ENCODE assay signal across 8 mouse cellular contexts in the genomic region with DNA sequence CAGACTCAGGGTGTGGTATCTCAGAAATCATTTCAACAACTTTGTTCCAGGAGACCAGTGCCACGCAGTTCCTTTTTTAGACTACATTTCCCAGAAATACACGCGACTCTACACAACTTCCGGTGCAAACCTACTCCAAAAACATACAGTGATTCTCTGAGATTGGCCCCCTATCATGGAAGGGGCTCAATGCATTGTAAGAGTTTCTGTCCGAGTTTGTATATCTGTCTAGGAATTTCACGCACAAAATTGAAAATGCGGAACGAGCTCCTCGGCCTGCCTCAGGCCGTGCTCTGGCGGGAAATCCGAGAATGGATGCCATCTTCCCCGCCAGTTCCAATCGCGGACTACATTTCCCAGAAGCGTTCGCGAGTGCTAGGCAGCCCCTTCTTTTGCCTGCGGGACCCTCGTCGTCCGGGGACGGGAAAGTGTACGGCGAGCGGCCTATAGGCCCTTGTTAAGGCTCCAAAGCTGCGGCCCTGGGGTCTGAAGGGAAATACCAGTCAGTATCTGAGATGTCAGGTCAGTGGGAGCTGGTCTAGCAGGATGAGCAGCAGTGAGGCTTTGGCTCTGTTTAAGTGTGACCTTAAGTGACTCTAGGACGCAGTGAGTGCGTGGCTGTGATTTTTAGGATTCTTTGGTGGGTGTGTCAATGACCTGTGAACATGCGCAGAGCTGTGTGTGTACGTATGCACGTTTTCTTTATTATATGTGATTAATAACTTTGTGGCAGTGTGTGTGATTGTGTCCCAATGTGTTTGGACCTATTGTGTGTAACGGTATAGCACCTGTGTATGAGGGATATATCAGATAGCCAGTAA. TPM values are rescaled to one million over a fixed set of nuclear protein-coding genes. Genes with fewer than 3 reads are reported as not detected.
DNase-seq lines count a peak whose midpoint lies in the region; ATAC-seq lines count a peak whose summit lies in the region.

A gene (plus strand): TSS at position 94 of the 821 bp plus-strand sequence.

- peak; percentile 55 to 76 for DNase-seq in CD8-positive naive resting alpha-beta T cell, adult 2 months (ENCODE audit: low read depth in 2 of 2, low spot score in 2 of 2)
- peak; percentile 21 for DNase-seq in c-Kit-negative CD71-positive TER-119-positive erythroid progenitor cells, embryonic 14.5 days (ENCODE audit: low read depth, low spot score)
- DNase-seq in fibroblast of lung, adult 2 months (ENCODE audit: low read depth), result peak; percentile 76
- peak; percentile 90 for DNase-seq in kidney, postnatal 14 days
- peak; percentile 62 for DNase-seq in liver, embryonic 13.5 days
- DNase-seq in neural tube, embryonic 10.5 days (ENCODE audit: extremely low spot score, low spot score), result peak; percentile 93

- ATAC-seq in heart, embryonic 14.5 days (ENCODE audit: insufficient number of reproducible peaks, insufficient read depth, low FRiP score, low read depth), result peak; percentile 77
- ATAC-seq in liver, embryonic 13.5 days (ENCODE audit: low read depth), result peak; percentile 60
- ATAC-seq in stomach, embryonic 16.5 days (ENCODE audit: insufficient read depth, low FRiP score), result peak; percentile 79

- H3K27me3 ChIP-seq in heart, embryonic 14.5 days (ENCODE audit: control insufficient read depth, insufficient read depth, low read length), result no peaks in the 10 kb centered on the region
- no peaks in the 10 kb centered on the region for H3K27me3 ChIP-seq in liver, embryonic 13.5 days
- H3K27me3 ChIP-seq in stomach, embryonic 16.5 days (ENCODE audit: control insufficient read depth, insufficient read depth, low read length), result no peaks in the 10 kb centered on the region

- H3K4me1 ChIP-seq in heart, embryonic 14.5 days (ENCODE audit: control insufficient read depth in 2 of 2, insufficient read depth in 2 of 2, low read length in 2 of 2), result peaks cover 0 to 15% of the 10 kb centered on the region in 2 experiments; a peak in 3 of 4 replicates
- H3K4me1 ChIP-seq in liver, embryonic 13.5 days (replicated peaks), result peaks cover 17% of the 10 kb centered on the region
- no peaks in the 10 kb centered on the region for H3K4me1 ChIP-seq in stomach, embryonic 16.5 days (ENCODE audit: control insufficient read depth, insufficient read depth, low read length)

- H3K4me2 ChIP-seq in heart, embryonic 14.5 days (ENCODE audit: low read length), result peak within 1 kb of the TSS; percentile 77
- peak within 1 kb of the TSS; percentile 75 for H3K4me2 ChIP-seq in liver, embryonic 13.5 days
- peak within 1 kb of the TSS; percentile 50 for H3K4me2 ChIP-seq in stomach, embryonic 16.5 days (ENCODE audit: low read depth, low read length)

- no peaks in the 10 kb centered on the region for H3K9me3 ChIP-seq in heart, embryonic 14.5 days (ENCODE audit: control insufficient read depth, low read length)
- H3K9me3 ChIP-seq in liver, embryonic 13.5 days (replicated peaks), result no peaks in the 10 kb centered on the region
- H3K9me3 ChIP-seq in stomach, embryonic 16.5 days (replicated peaks; ENCODE audit: control insufficient read depth, low read length), result no peaks in the 10 kb centered on the region

- H3K27ac ChIP-seq in heart, embryonic 14.5 days (replicated peaks in 1 of 2; ENCODE audit: control insufficient read depth in 1 of 2, insufficient read depth in 1 of 2, low read depth in 2 of 2, low read length in 2 of 2), result peak within 1 kb of the TSS; percentile 81 to 97
- H3K27ac ChIP-seq in liver, embryonic 13.5 days, result no peak within 1 kb of the TSS; the same call in 1 of the 2 replicates
- H3K27ac ChIP-seq in stomach, embryonic 16.5 days (ENCODE audit: low read length), result peak within 1 kb of the TSS; percentile 94

- WGBS in heart, embryonic 14.5 days, result under 1% methylated on average over 33 of the region's 33 CpGs
- WGBS in liver, embryonic 13.5 days (ENCODE audit: insufficient replicate concordance), result 2% methylated on average over 33 of the region's 33 CpGs
- WGBS in stomach, embryonic 16.5 days, result under 1% methylated on average over 33 of the region's 33 CpGs

- H3K36me3 ChIP-seq in heart, embryonic 14.5 days (ENCODE audit: control insufficient read depth, insufficient read depth, low read length), result peaks cover 27% of the 10 kb centered on the region
- H3K36me3 ChIP-seq in liver, embryonic 13.5 days, result peaks cover 14% of the 10 kb centered on the region
- no peaks in the 10 kb centered on the region for H3K36me3 ChIP-seq in stomach, embryonic 16.5 days (ENCODE audit: control insufficient read depth, insufficient read depth, low read length)

- H3K4me3 ChIP-seq in heart, embryonic 14.5 days (ENCODE audit: control insufficient read depth in 1 of 2, insufficient read depth in 1 of 2, low read depth in 1 of 2, low read length in 2 of 2), result peak within 1 kb of the TSS; percentile 66 to 76
- H3K4me3 ChIP-seq in liver, embryonic 13.5 days (replicated peaks), result peak within 1 kb of the TSS; percentile 65
- peak within 1 kb of the TSS; percentile 73 for H3K4me3 ChIP-seq in stomach, embryonic 16.5 days (replicated peaks; ENCODE audit: low read length)

- H3K9ac ChIP-seq in heart, embryonic 14.5 days (ENCODE audit: low read length), result peak within 1 kb of the TSS; percentile 79
- peak within 1 kb of the TSS; percentile 62 for H3K9ac ChIP-seq in liver, embryonic 13.5 days
- peak within 1 kb of the TSS; percentile 84 for H3K9ac ChIP-seq in stomach, embryonic 16.5 days (ENCODE audit: low read length)

RNA-seq across cellular contexts. Expression of the gene that starts here (rescaled TPM):
- polyA plus RNA-seq in heart, embryonic 14.5 days (2014; fragmentation: Nextera tagmentation; extraction: Ambion mirVana), result 4.1 and 4.2 TPM in 2 replicates
- 0.58 TPM in 2 replicates for polyA plus RNA-seq in liver, embryonic 13.5 days (2015; fragmentation: Nextera tagmentation; extraction: Ambion mirVana)
- polyA plus RNA-seq in stomach, embryonic 16.5 days (2015; fragmentation: Nextera tagmentation; extraction: Ambion mirVana), result 4.0 and 4.2 TPM in 2 replicates

Comparison
In these comparisons a context has a peak if more than half of its experiments do, and no peak if none do; other contexts are left out.
1. Peak in DNase-seq, ATAC-seq, H3K4me3 ChIP-seq, H3K9ac ChIP-seq and H3K4me2 ChIP-seq in liver, embryonic 13.5 days; RNA of the gene not detected or under 1 TPM.
2. DNase-seq: peak in every context shown above with its lines; median percentile 93 in neural tube, embryonic 10.5 days; 90 in kidney, postnatal 14 days; 76 in fibroblast of lung, adult 2 months; 66 in CD8-positive naive resting alpha-beta T cell, adult 2 months; 62 in liver, embryonic 13.5 days; 21 in c-Kit-negative CD71-positive TER-119-positive erythroid progenitor cells, embryonic 14.5 days.